Mouse (Mus musculus) embryonic facial prominence, embryonic 14.5 days (tissue): ENCODE data around the gene Cbx4. TPM values are rescaled to one million over a fixed set of nuclear protein-coding genes. Genes with fewer than 3 reads are reported as not detected.

Experiments
- ATAC-seq: fragments of 200-750 bp; cut with Nextera tagmentation; 2 replicates; pipeline ENCODE4 v1.8.0; 2017; ENCODE audit warnings: low read depth, moderate number of reproducible peaks, moderate TSS enrichment
- DNase-seq: peaks from one replicate; pipeline ENCODE4 v3.0.0-alpha.2; 2015; ENCODE audit warnings: low spot score
- H3K27ac ChIP-seq: fragments of 300-500 bp; sonication (generic); replicated peaks from 2 replicates; pipeline ENCODE4 v1.5.1; 2014; ENCODE audit warnings: low read depth, mild to moderate bottlenecking, low read length, moderate library complexity
- H3K27me3 ChIP-seq: fragments of 300-500 bp; sonication (generic); replicated peaks from 2 replicates; pipeline ENCODE4 v1.6.1; 2014; ENCODE audit warnings: low read length; ENCODE audit not compliant: control insufficient read depth, insufficient read depth
- H3K36me3 ChIP-seq: fragments of 300-500 bp; sonication (generic); 2 replicates; pipeline ENCODE4 v1.6.1; 2014; ENCODE audit warnings: low read length, mixed read lengths; ENCODE audit not compliant: control insufficient read depth, insufficient read depth
- H3K4me1 ChIP-seq: fragments of 300-500 bp; sonication (generic); 2 replicates; pipeline ENCODE4 v1.6.1; 2014; ENCODE audit warnings: antibody characterized with exemption, low read length; ENCODE audit not compliant: control insufficient read depth, insufficient read depth
- H3K4me2 ChIP-seq: fragments of 300-500 bp; sonication (generic); 2 replicates; pipeline ENCODE4 v1.6.1; 2014; ENCODE audit warnings: low read depth, mild to moderate bottlenecking, low read length, moderate library complexity, mixed read lengths
- H3K4me3 ChIP-seq: fragments of 300-500 bp; sonication (generic); 2 replicates; pipeline ENCODE4 v1.5.1; 2014; ENCODE audit warnings: low read depth, mild to moderate bottlenecking, low read length
- H3K9ac ChIP-seq: fragments of 300-500 bp; sonication (generic); 2 replicates; pipeline ENCODE4 v1.6.1; 2014; ENCODE audit warnings: low read depth, mild to moderate bottlenecking, low read length, moderate library complexity, mixed read lengths
- H3K9me3 ChIP-seq: fragments of 300-500 bp; sonication (generic); 2 replicates; pipeline ENCODE4 v1.6.1; 2016; ENCODE audit warnings: low read length; ENCODE audit not compliant: control insufficient read depth
- whole genome bisulfite sequencing: fragments of 180-500 bp; shearing (Covaris S2); extraction: QIAGEN DNeasy Blood & Tissue Kit; methylation state at CpG from one replicate; pipeline ENCODE4 v1.1.7; 2014; 5-methylcytosine and 5-hydroxymethylcytosine counted together
- polyA plus RNA-seq: library from polyadenylated mRNA; unstranded; fragments of >200 nt; fragmentation: Nextera tagmentation; extraction: Ambion mirVana; gene quantifications from 2 replicates; pipeline ENCODE4 v1.2.1, GENCODE M21; 2014

The Cbx4 gene
- polyA plus RNA-seq, 1 experiment from 2014 or later, result 11.0 TPM

DNA sequence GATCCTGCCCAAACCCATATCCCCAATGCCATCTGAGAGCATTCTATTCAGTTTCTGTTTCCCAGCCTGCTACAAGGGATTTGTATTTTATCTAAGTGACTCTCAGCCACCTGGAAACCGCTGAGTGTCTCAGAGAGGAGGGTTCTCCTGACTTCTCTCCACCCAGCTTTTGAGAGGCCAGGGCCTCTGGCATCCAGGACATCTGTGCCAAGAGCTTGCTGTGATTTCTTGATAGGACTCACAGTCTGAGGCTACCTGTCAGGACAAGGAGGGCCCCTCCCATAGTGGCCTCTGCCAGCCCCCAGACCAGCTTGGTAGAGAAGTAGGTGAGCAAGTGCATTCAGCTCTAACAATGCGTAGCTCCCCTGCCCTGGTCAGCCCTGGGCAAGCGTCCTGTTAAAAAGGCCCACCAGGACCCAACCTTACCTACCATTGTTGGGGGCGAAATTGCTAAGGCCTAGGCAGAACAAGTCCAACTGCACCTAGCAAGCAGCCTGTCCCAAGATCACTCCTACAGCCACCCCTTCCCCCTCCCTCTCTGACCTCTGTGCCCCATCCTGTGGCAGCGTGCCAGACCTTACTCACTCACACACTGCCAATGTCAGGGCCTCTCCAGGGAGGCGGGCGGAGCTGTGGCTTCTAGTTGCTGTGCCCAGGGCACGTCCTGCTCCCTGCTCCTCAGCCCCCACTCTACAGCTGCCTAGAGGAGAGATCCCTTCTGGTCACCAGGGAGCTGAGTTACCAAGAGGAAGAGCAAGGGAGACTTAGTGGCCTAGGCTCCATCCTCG is 41.9 kb upstream of the Cbx4 start:
- Histone ChIP-seq H3K36me3 (no peaks in the 10 kb centered on the region), H3K9ac (no peak overlapping the region), H3K4me3 (no peak overlapping the region), H3K4me1 (peaks cover 25% of the 10 kb centered on the region), H3K27ac (no peak overlapping the region), H3K9me3 (no peaks in the 10 kb centered on the region), H3K27me3 (peaks cover 10% of the 10 kb centered on the region), H3K4me2 (no peak overlapping the region)
- ATAC-seq (no peak), DNase-seq (peak; percentile 74)
- WGBS, result 62% methylated on average over 9 of the region's 9 CpGs

DNA sequence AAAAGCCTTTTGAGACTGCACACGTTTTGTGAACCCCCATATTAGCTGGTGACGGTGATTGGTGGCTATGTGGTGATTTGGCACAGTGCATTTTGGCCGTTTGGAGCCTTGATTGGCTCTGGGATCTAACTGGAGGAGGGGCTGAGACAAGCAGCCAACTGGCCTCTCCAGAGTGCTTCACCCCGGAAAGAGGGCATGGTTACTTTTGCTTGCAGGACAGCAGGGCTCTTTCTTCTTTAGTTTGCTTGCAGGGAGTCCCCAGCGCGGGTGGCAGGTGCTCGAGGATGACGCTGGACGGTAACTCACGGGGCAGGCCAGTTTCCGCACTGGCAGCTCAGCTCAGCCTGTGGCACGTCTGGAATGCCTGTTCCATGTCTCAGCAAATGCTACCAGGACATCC is 41.1 kb upstream of the Cbx4 start:
- Histone ChIP-seq H3K27me3 (peaks cover 10% of the 10 kb centered on the region), H3K27ac (no peak overlapping the region), H3K4me3 (no peak overlapping the region), H3K4me2 (no peak overlapping the region; the same call in 1 of the 2 replicates), H3K9me3 (no peaks in the 10 kb centered on the region), H3K9ac (no peak overlapping the region; the same call in 1 of the 2 replicates), H3K36me3 (no peaks in the 10 kb centered on the region), H3K4me1 (peaks cover 25% of the 10 kb centered on the region)
- WGBS, result 42% methylated on average over 12 of the region's 12 CpGs
- no peak for ATAC-seq
- no peak for DNase-seq

DNA sequence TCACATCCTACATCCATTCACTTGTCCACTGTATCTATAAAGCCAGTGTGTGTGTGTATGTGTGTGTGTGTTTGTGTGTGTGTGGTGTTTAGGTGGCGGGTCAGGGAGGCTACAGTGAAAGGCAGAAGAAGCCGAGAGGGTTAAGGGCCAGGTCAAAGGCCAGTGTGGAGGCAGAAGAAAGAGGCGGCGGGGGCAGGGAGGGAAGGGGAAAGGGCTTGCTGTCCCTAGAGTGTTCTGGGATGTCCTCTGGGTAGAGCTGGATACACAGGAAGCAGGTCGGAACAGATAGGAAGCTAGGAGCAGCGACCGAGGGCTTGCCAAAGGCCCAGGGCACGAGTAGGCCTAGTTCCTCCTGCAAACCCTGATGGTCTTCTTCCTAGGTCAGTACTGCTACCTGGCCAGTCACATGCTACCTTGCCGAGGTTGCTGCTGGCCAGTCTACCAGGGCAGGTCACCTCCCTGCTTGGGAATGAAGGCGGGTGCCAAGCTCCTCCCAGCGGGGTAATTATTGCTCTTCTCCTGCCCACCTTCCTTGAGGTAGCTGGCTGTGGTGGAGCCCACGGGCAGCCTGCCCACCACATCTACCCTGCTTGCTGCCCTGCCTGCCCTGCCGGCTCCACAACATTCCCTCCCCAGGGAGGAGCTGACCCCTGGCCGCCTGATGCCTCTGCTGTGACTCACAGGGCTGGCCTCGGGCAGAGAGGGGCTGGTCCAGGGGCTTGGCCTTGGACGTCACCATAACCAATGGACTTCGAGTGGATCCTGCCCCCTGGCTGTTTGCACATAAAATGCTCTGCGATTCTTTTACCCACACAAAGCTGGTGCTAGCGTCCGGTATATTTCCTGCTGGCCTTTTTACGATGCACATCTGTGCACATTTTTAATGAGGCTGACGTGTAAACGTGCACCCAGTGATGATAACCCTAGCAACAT is 40.2 kb upstream of the Cbx4 start:
- H3K4me1 ChIP-seq, result peaks cover 25% of the 10 kb centered on the region
- no peaks in the 10 kb centered on the region for H3K9me3 ChIP-seq
- 0 out of 2 replicates have a peak overlapping the region, but pooled peaks have one; percentile 15 for H3K27ac ChIP-seq
- H3K27me3 ChIP-seq, result peaks cover 10% of the 10 kb centered on the region
- WGBS, result 23% methylated on average over 23 of the region's 23 CpGs
- ATAC-seq (peak; percentile 58), DNase-seq (peak; percentile 86)
- no peak overlapping the region for H3K4me3 ChIP-seq
- H3K36me3 ChIP-seq, result no peaks in the 10 kb centered on the region
- peak overlapping the region; percentile 19; the same call in 1 of the 2 replicates for H3K9ac ChIP-seq
- H3K4me2 ChIP-seq, result peak overlapping the region; percentile 8; the same call in 1 of the 2 replicates

DNA sequence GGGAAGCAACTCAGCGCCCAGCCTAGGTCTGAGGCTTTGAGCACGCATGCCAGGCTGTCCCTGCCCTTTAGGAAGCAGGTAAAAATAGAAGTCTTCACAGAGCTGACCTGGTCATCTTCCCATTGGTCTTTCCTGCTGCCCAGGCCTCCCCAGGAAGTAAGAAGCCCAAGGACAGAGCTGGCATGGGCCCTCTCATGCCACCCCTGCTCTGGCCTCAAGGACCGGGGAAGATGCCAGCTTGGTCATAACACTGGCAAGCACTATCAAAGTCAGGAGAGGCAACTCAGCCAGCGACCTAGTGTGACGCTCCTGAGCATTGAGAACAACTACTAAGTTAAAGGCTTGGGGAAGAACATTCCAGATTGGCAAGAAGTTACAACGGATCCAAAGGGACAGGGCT is 38.5 kb upstream of the Cbx4 start:
- no peak for DNase-seq
- H3K9ac ChIP-seq, result no peak overlapping the region
- WGBS, result 91% methylated on average over 6 of the region's 6 CpGs
- H3K4me3 ChIP-seq, result no peak overlapping the region
- no peak for ATAC-seq
- H3K36me3 ChIP-seq, result no peaks in the 10 kb centered on the region
- H3K4me2 ChIP-seq, result no peak overlapping the region
- no peak overlapping the region for H3K27ac ChIP-seq
- peaks cover 25% of the 10 kb centered on the region for H3K4me1 ChIP-seq
- H3K9me3 ChIP-seq, result no peaks in the 10 kb centered on the region
- H3K27me3 ChIP-seq, result peaks cover under 1% of the 10 kb centered on the region; the same call in 1 of the 2 replicates

DNA sequence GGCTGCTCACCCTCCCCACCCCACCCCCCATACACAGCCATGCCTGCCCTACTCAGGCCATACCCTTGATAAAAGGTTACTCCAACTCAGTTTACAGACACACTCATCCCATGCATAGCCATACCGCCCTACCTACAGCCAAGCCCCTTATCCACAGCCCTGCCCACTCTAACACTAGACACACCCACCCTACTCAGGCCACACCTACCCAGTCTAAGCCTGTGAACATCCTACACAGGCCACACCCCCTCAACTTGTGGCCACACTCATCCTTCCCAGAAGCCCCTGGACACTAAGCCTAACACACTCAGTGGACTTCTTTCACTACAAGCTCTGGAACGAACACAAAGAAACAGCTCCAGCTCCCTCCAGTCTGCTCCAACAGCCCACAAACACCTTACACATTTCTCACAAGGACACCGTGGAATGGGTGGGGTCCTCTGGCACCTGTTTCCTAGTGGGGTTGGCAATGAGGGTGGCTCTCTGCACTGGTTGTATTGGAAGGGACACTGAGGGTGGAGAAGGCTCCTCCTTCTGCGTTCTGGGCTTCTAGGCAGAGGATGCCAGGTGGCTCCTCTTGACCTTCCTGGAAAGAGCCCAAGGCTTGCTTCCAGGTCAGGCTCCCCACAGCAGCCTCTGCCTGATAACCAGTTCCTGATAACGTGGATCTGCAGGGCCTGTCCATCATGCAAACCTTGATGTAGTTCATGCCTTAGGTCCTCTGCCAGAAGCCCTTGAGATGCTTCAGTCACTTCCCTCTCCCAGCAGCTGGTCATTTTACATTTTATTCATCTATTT is 37.7 kb upstream of the Cbx4 start:
- H3K27ac ChIP-seq, result no peak overlapping the region
- no peak overlapping the region for H3K9ac ChIP-seq
- peaks cover 25% of the 10 kb centered on the region for H3K4me1 ChIP-seq
- ATAC-seq (no peak), DNase-seq (no peak)
- no peak overlapping the region for H3K4me3 ChIP-seq
- WGBS, result 71% methylated on average over 5 of the region's 5 CpGs
- no peak overlapping the region for H3K4me2 ChIP-seq
- no peaks in the 10 kb centered on the region for H3K36me3 ChIP-seq
- no peaks in the 10 kb centered on the region; the same call in 1 of the 2 replicates for H3K27me3 ChIP-seq
- H3K9me3 ChIP-seq, result no peaks in the 10 kb centered on the region

DNA sequence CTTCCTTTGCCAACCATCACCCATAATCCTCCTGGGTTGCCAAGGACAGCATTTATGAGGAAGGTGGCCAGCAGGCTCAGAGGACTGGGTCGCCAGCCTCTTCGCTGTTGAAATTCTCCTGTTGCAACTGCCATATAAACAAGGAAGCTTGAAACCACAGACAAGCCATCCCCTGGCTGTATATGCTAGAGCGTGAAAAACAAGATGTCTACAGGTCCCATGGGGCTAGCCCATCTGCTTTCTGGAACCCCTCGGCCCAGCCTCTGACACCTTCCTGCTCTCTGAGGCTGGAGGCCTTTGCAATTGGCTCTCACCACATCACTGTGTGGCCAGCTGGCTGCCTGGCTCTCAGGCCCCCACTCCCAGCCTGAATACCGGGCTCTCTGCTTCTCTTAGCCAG is 36.4 kb upstream of the Cbx4 start:
- DNase-seq, result no peak
- no peak overlapping the region for H3K27ac ChIP-seq
- ATAC-seq, result no peak
- H3K4me3 ChIP-seq, result no peak overlapping the region
- no peaks in the 10 kb centered on the region; the same call in 1 of the 2 replicates for H3K27me3 ChIP-seq
- no peak overlapping the region for H3K9ac ChIP-seq
- WGBS, result 78% methylated on average over 5 of the region's 5 CpGs
- peaks cover 17% of the 10 kb centered on the region for H3K4me1 ChIP-seq
- H3K4me2 ChIP-seq, result no peak overlapping the region
- H3K36me3 ChIP-seq, result no peaks in the 10 kb centered on the region
- H3K9me3 ChIP-seq, result no peaks in the 10 kb centered on the region

DNA sequence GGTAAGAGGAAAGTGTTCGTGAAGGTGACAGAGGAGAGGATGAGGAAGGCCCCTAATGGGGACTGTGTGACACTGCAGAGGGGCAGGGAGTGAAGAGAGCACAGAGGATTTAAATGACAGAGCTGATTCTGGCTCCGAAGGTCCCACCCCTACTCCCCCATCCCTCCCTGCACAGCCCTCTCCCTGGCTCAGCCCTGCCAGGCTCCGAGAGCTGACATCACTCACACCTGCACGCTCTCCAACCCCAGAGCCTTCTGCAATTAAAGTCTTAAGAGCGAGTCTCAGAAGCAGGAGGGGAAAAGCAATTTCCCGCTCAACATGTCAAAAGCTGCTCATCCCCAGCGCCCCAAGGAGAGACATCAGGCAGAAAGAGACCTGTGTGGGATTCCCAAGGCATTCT is 32.9 kb upstream of the Cbx4 start:
- Histone ChIP-seq H3K4me2 (no peak overlapping the region), H3K36me3 (no peaks in the 10 kb centered on the region), H3K9ac (0 out of 2 replicates have a peak overlapping the region, but pooled peaks have one; percentile 20), H3K9me3 (no peaks in the 10 kb centered on the region), H3K27me3 (no peaks in the 10 kb centered on the region), H3K4me1 (no peaks in the 10 kb centered on the region), H3K4me3 (no peak overlapping the region), H3K27ac (no peak overlapping the region)
- WGBS, result 25% methylated on average over 7 of the region's 7 CpGs
- DNase-seq (peak; percentile 58), ATAC-seq (peak; percentile 48; the same call in 1 of the 2 replicates)

DNA sequence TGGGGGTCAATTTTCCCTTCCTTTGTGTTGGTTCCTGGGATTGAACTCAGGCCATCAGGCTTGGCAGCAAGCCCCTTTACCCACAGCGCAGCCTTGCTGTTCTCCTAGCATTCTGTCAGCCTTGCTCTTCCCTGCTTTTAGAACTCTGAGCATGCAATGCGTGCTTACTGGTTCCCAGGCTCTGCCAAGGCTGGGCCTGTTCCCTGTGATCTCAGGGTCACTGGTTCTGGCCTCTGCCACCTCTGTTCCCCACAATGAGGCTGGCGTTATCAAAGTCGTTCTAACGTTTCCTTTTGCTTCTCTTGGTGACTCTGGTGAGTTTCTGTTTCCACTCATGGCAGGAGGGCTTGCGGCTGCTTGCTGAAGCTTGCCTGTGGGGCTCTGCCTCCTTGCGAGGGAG is 31.9 kb upstream of the Cbx4 start:
- Histone ChIP-seq H3K9me3 (no peaks in the 10 kb centered on the region), H3K27ac (no peak overlapping the region), H3K36me3 (no peaks in the 10 kb centered on the region), H3K4me1 (no peaks in the 10 kb centered on the region), H3K4me2 (no peak overlapping the region), H3K9ac (no peak overlapping the region), H3K27me3 (no peaks in the 10 kb centered on the region), H3K4me3 (no peak overlapping the region)
- WGBS, result 41% methylated on average over 7 of the region's 7 CpGs
- ATAC-seq (no peak), DNase-seq (no peak)
